Mouse (Mus musculus) spleen, postnatal 36 days (tissue): ENCODE measurements around the gene Vamp8.

ENCODE experiments used
- DNase-seq, 2 experiments: peaks; one replicate each; pipeline ENCODE4 v3.0.0; 2022; ENCODE audit warnings: low spot score in 2 of 2, mixed read lengths in 1 of 2

Gene Vamp8

GRCm38 (mm10) chr6:72405356-72405755 lies 14.9 kb upstream of the Vamp8 start:
- DNase-seq: no peak

GRCm38 (mm10) chr6:72401875-72402274 lies 11.4 kb upstream of the Vamp8 start:
- DNase-seq: peak; percentile 61 to 74

GRCm38 (mm10) chr6:72399967-72400366 lies 9.5 kb upstream of the Vamp8 start:
- no peak for DNase-seq

- no peak for DNase-seq
Observed at GRCm38 (mm10) chr6:72396837-72397251, 6.3 kb upstream of the Vamp8 start.

- no peak for DNase-seq
Observed at GRCm38 (mm10) chr6:72392341-72392740, 1.8 kb upstream of the Vamp8 start.

- peak; percentile 52 to 62 for DNase-seq
Observed at GRCm38 (mm10) chr6:72390795-72391521, 455 bp upstream of the Vamp8 start.

GRCm38 (mm10) chr6:72389471-72389940 lies 997 bp downstream of the Vamp8 start:
- peak; percentile 76 to 82 for DNase-seq

GRCm38 (mm10) chr6:72388791-72389329 lies 1.6 kb downstream of the Vamp8 start:
- no peak for DNase-seq

GRCm38 (mm10) chr6:72388266-72388665 lies 2.2 kb downstream of the Vamp8 start:
- no peak for DNase-seq

GRCm38 (mm10) chr6:72387816-72388215 lies 2.7 kb downstream of the Vamp8 start:
- no peak for DNase-seq

GRCm38 (mm10) chr6:72386561-72386960 lies 3.9 kb downstream of the Vamp8 start:
- no peak for DNase-seq

- no peak for DNase-seq
Observed at GRCm38 (mm10) chr6:72385258-72385657, 5.2 kb downstream of the Vamp8 start.

- DNase-seq: peak in 1 of 2 experiments; percentile 44
Observed at GRCm38 (mm10) chr6:72383952-72384351, 6.6 kb downstream of the Vamp8 start.

GRCm38 (mm10) chr6:72383142-72383820 lies 7.2 kb downstream of the Vamp8 start:
- DNase-seq: no peak

- DNase-seq: no peak
Observed at GRCm38 (mm10) chr6:72382494-72382893, 8.0 kb downstream of the Vamp8 start.

- DNase-seq: peak; percentile 92 to 93
Observed at GRCm38 (mm10) chr6:72380131-72380770, 10.3 kb downstream of the Vamp8 start, which contains the start of gene Vamp5. Vamp5 (minus strand) TSS chr6:72380468.

- DNase-seq: no peak
Observed at GRCm38 (mm10) chr6:72379377-72380130, 10.9 kb downstream of the Vamp8 start.

GRCm38 (mm10) chr6:72378510-72379234 lies 11.8 kb downstream of the Vamp8 start:
- DNase-seq: no peak

- DNase-seq: peak; percentile 40 to 52
Observed at GRCm38 (mm10) chr6:72374820-72375563, 15.5 kb downstream of the Vamp8 start.

- DNase-seq: no peak
Observed at GRCm38 (mm10) chr6:72374206-72374605, 16.3 kb downstream of the Vamp8 start.
